In genomic region chr7:143318512-143318911, GRCm38 (mm10) we compare ENCODE assay signal across 15 mouse cellular contexts.
"Had no signal": no experiment of that assay in that cellular context is flagged by ENCODE, and none has a peak within 500 bp of the region (broad histone marks: within the 10 kb centered on the region; RNA-seq: fewer than 3 reads in every experiment).

No protein-coding gene starts in this region.

- H3K27ac ChIP-seq: midbrain, embryonic 13.5 days; midbrain, embryonic 15.5 days; neural tube, embryonic 12.5 days; stomach, embryonic 15.5 days; stomach, postnatal 0 days had no signal

- H3K36me3 ChIP-seq: midbrain, embryonic 13.5 days; midbrain, embryonic 15.5 days; neural tube, embryonic 12.5 days; stomach, embryonic 15.5 days had no signal

- H3K9me3 ChIP-seq: megakaryocyte, embryonic 14.5 days; midbrain, embryonic 13.5 days; midbrain, embryonic 15.5 days; neural tube, embryonic 12.5 days; stomach, embryonic 15.5 days had no signal

- ATAC-seq: midbrain, embryonic 13.5 days; midbrain, embryonic 15.5 days had no signal

- H3K4me3 ChIP-seq: megakaryocyte, embryonic 14.5 days; midbrain, embryonic 13.5 days; midbrain, embryonic 15.5 days; neural tube, embryonic 12.5 days; stomach, embryonic 15.5 days had no signal

- H3K4me2 ChIP-seq: lung, embryonic 14.5 days; midbrain, embryonic 11.5 days; midbrain, embryonic 13.5 days; midbrain, embryonic 15.5 days; neural tube, embryonic 12.5 days; stomach, embryonic 15.5 days had no signal

- H3K27me3 ChIP-seq: midbrain, embryonic 13.5 days; midbrain, embryonic 15.5 days; neural tube, embryonic 12.5 days; stomach, embryonic 15.5 days had no signal

- H3K9ac ChIP-seq: lung, embryonic 14.5 days; midbrain, embryonic 13.5 days; midbrain, embryonic 15.5 days; neural tube, embryonic 12.5 days; stomach, embryonic 15.5 days had no signal

- H3K4me1 ChIP-seq: megakaryocyte, embryonic 14.5 days; midbrain, embryonic 13.5 days; midbrain, embryonic 15.5 days; neural tube, embryonic 12.5 days had no signal

- DNase-seq: lung, adult 18-20 months; lung, embryonic 14.5 days; lung, postnatal 10 days; lung, postnatal 4 days; right cerebral cortex, postnatal 14 days; thymus, adult 2 months; thymus, postnatal 25 days; thymus, postnatal 4 days had no signal
